Mouse (Mus musculus): ENCODE measurements around the gene Erc2. TPM values are rescaled to one million over a fixed set of nuclear protein-coding genes. Genes with fewer than 3 reads are reported as not detected.
A peak's percentile ranks its signal among the peaks of the same experiment; 100 is the strongest.

Erc2 gene
- polyA plus RNA-seq, 1 experiment from 2014 or later, result 13.7 TPM

DNA sequence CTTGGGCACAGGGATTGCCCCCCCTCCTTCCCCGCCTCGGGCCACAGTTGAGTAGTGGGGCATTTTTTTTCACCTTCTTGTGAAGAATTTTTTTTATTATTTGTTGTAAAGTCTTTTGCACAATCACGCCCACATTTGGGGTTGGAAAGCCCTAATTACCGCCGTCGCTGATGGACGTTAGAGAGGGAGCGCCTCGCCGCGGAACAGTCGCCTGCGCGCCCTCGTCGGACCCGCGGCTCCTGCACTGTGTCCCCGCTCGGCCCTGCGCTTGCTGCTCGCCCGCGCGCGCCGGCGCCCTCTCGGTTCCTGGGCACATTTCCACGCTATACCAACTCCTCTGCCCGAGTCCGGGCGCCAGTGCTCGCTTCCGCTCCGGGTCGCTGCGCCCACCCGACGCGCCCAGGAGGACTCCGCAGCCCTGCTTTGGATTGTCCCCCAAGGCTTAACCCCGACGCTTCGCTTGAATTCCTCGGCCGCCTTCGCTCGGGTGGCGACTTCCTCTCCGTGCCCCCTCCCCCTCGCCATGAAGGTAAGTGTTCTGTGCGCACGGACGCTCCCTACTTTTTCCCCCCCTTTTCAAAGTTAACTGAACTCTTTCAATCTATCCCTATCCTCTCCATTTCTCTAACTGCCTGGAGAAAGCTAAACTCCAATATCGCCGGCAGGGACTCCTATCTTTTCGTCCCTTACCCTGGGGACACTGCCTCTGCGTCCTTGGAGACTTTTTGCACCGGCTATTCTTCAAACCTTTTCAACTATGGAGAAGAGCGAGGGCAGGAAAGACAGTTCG lies 883.6 kb downstream of the Erc2 start:
- Histone ChIP-seq H3K36me3 (peaks cover 16% of the 10 kb centered on the region), H3K9ac (peak overlapping the region; percentile 100), H3K9me3 (no peaks in the 10 kb centered on the region), H3K4me2 (peak overlapping the region; percentile 87), H3K27ac (peak overlapping the region; percentile 100), H3K4me3 (peak overlapping the region; percentile 91), H3K27me3 (no peaks in the 10 kb centered on the region), H3K4me1 (peaks cover 12% of the 10 kb centered on the region)
- under 1% methylated on average over 62 of the region's 62 CpGs for WGBS
- ATAC-seq (ENCODE audit: insufficient number of reproducible peaks, insufficient read depth, low FRiP score, low TSS enrichment, low read depth), result no peak

GRCm38 (mm10) chr14:28506376-28506831 lies 884.2 kb downstream of the Erc2 start:
- H3K9me3 ChIP-seq, result no peaks in the 10 kb centered on the region
- peak overlapping the region; percentile 87 for H3K4me2 ChIP-seq
- under 1% methylated on average over 29 of the region's 29 CpGs for WGBS
- H3K4me3 ChIP-seq, result peak overlapping the region; percentile 91
- peak overlapping the region; percentile 100 for H3K27ac ChIP-seq
- no peak for ATAC-seq (ENCODE audit: insufficient number of reproducible peaks, insufficient read depth, low FRiP score, low TSS enrichment, low read depth)
- H3K4me1 ChIP-seq, result peaks cover 12% of the 10 kb centered on the region
- peaks cover 16% of the 10 kb centered on the region for H3K36me3 ChIP-seq
- no peaks in the 10 kb centered on the region for H3K27me3 ChIP-seq
- peak overlapping the region; percentile 100 for H3K9ac ChIP-seq

DNA sequence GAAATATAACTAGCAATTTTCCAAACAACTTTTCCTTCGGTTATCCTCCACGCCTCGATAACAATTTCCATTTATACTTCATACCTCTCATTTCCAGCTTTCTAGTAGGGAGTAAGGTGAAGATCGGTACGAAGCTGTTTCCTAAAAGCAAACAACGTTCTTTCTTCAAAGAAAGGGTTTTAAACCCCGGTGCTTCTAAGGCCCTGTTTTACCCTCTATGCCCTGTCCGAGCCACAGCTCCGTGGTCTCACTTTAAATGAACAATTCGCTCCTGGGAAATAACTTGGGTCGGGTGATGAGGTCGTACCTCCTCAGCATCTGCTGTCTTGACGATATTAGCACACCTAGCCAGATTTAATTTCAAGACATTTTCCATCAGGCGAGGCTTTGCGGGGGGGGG lies 884.8 kb downstream of the Erc2 start:
- no peaks in the 10 kb centered on the region for H3K27me3 ChIP-seq
- no peaks in the 10 kb centered on the region for H3K9me3 ChIP-seq
- ATAC-seq (ENCODE audit: insufficient number of reproducible peaks, insufficient read depth, low FRiP score, low TSS enrichment, low read depth), result no peak
- H3K4me3 ChIP-seq, result peak overlapping the region; percentile 91
- H3K4me1 ChIP-seq, result peaks cover 12% of the 10 kb centered on the region
- H3K4me2 ChIP-seq, result peak overlapping the region; percentile 87
- under 1% methylated on average over 15 of the region's 15 CpGs for WGBS
- peak overlapping the region; percentile 100 for H3K9ac ChIP-seq
- peak overlapping the region; percentile 100 for H3K27ac ChIP-seq
- peaks cover 16% of the 10 kb centered on the region for H3K36me3 ChIP-seq

DNA sequence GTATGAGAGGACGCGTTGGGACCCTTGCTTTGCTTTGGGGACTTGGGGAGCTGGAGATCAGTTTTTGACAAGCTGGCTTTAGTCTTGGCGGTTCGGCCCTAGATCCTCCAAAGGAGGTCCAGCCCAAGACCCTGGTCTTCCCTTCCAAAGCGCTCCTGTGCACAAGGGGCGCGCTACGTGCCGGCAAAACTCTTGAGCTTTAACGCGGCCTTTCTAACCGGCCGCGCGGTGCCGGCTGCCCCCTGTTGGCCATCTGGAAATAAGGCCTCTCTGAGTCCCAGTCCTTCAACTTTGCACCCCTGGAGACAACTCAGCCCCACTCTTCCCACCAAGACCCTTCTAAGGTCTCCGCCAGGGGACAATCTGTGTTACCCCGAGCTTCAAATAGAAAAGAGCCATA lies 885.2 kb downstream of the Erc2 start:
- Histone ChIP-seq H3K4me2 (peak overlapping the region; percentile 87), H3K4me1 (peaks cover 12% of the 10 kb centered on the region), H3K4me3 (peak overlapping the region; percentile 91), H3K27ac (peak overlapping the region; percentile 100), H3K9me3 (no peaks in the 10 kb centered on the region), H3K27me3 (no peaks in the 10 kb centered on the region), H3K36me3 (peaks cover 16% of the 10 kb centered on the region), H3K9ac (peak overlapping the region; percentile 100)
- WGBS, result under 1% methylated on average over 18 of the region's 18 CpGs
- no peak for ATAC-seq (ENCODE audit: insufficient number of reproducible peaks, insufficient read depth, low FRiP score, low TSS enrichment, low read depth)

DNA sequence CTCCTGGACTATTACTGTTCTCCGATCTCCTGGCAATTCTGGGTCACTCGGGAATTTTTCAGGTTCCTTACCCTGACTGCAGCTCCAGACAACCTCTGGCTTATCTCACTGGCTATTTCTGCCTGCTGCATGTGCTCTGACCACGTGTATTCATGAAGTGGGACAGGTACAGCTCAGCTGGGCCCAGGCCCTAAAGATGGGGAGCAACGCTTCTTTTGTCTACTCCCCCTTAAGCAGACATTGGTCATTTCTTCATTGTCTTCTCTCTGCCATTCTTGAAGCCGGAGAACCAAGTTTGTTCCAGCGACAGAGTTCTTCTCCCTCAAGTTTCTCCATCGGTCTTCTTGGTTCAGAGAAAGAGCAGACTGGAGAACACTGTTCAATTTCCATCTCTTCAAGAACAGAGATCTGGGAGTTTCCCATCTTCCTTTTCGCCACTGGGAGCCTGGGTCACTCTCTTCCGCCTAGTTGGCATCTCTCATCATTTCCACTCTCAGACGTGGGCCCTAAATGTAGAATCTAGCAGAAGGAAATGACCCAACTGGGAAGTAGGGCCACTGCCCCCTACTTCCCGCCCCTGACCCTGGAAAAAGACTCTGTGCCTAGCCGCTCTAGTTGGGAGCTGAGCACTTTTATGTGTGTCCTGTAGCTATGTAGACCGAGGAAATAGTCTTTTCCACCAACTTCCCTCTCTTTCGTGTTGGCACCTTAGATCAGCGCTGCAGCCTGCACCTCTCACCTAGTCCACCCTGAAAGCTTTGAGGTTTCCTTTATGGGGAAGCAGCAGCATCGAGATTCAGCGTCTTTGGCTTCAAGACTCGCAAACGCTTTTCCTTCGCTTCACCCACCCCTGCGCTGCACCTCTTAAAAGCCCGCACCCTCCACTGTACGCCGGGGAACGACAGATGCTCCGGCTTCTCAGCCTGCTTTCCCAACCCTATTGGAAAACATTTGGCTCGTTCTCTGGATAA lies 886.3 kb downstream of the Erc2 start:
- Histone ChIP-seq H3K27me3 (no peaks in the 10 kb centered on the region), H3K9me3 (no peaks in the 10 kb centered on the region), H3K36me3 (peaks cover 25% of the 10 kb centered on the region), H3K4me2 (peak overlapping the region; percentile 87), H3K4me3 (peak overlapping the region; percentile 91), H3K27ac (peak overlapping the region; percentile 100), H3K9ac (peak overlapping the region; percentile 100), H3K4me1 (peaks cover 14% of the 10 kb centered on the region)
- ATAC-seq (ENCODE audit: insufficient number of reproducible peaks, insufficient read depth, low FRiP score, low TSS enrichment, low read depth), result no peak
- WGBS, result 6% methylated on average over 27 of the region's 27 CpGs

DNA sequence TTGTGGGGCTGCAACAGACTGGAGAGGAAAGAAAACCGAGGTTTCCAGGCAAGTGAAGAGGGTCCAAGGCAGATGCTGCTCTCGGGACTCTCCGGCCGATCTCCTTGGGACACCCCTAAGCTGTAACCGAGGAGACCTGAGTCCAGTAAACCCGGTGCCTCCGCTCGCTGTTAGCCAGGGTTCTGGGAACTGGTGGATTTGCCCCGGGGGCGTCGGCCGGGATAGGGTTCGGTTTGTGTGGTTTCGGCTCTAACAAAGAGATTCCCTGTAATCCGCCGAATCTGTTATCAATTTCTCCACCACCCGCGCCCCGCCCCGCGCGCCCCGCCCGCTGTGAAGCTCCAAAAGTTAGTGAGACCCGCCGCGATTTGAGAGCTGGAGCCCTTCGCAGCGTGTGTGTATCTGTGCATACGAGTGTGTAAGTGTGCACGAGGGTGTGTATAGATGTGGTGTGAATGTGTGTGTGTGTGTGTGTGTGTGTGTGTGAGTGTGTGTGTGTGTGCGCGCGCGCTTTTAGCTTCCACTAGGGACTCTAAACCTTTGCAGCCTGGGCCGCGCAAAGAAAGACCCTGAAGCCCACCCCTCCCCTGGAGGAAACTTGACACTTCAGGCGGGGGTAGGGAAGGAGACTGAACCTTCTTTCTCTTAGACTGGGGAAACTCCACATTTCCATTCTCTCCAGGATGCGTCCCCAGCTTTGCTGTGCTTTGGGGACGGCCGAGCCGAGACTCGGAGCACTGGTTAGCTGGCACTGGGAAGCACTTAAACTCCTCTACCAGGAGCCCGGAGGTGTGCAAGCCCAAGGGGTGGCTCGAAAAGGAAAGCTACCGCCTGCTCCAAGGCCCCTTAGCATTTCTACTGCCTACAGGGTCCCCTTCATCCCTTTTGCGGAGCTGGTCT lies 887.5 kb downstream of the Erc2 start:
- Histone ChIP-seq H3K4me1 (peaks cover 12% of the 10 kb centered on the region), H3K27ac (peak overlapping the region; percentile 100), H3K36me3 (peaks cover 31% of the 10 kb centered on the region), H3K27me3 (no peaks in the 10 kb centered on the region), H3K4me3 (peak overlapping the region; percentile 91), H3K4me2 (peak overlapping the region; percentile 87), H3K9me3 (no peaks in the 10 kb centered on the region), H3K9ac (peak overlapping the region; percentile 100)
- under 1% methylated on average over 47 of the region's 47 CpGs for WGBS
- ATAC-seq (ENCODE audit: insufficient number of reproducible peaks, insufficient read depth, low FRiP score, low TSS enrichment, low read depth), result peak; percentile 61

DNA sequence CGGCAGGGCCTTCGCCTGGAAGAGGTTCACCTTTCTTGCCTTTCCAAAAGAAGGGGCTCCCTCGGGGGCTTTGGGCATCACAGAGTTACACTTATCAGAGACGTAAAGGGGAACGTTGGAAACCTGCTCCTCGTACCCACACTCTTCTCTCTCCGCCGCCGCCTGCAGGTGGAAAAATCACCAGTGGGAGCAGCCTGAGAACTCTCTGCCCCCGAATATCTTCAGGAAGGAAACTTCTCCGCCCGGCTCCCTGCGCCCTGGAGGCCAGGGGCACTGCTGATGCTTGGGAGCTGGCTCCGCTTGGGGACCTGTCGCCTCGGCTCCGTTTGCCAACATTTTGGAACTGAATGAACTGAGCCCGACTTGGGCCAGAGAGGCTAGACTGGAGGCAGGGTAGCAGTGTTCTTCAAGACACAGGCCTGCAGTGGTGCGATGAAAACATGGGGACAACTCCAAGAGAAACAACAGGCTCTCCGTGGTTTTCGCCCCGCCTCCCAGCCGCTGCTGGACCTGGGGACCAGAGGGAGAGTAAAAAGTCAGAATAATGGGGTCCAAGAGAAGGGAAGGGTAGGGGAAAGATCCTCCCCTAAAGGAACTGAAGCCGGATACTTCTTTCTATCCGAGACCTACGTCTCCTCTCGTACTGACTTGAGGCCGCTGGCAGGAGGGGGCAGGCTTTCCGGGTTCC lies 888.3 kb downstream of the Erc2 start:
- Histone ChIP-seq H3K27me3 (no peaks in the 10 kb centered on the region), H3K9ac (peak overlapping the region; percentile 100), H3K4me1 (peaks cover 20% of the 10 kb centered on the region), H3K9me3 (no peaks in the 10 kb centered on the region), H3K4me3 (peak overlapping the region; percentile 91), H3K36me3 (peaks cover 39% of the 10 kb centered on the region), H3K4me2 (peak overlapping the region; percentile 87), H3K27ac (peak overlapping the region; percentile 100)
- 1% methylated on average over 29 of the region's 29 CpGs for WGBS
- no peak for ATAC-seq (ENCODE audit: insufficient number of reproducible peaks, insufficient read depth, low FRiP score, low TSS enrichment, low read depth)

GRCm38 (mm10) chr14:28511029-28511651 lies 888.9 kb downstream of the Erc2 start:
- Histone ChIP-seq H3K27ac (peak overlapping the region; percentile 100), H3K4me2 (peak overlapping the region; percentile 87), H3K27me3 (no peaks in the 10 kb centered on the region), H3K4me1 (peaks cover 26% of the 10 kb centered on the region), H3K4me3 (peak overlapping the region; percentile 91), H3K36me3 (peaks cover 46% of the 10 kb centered on the region), H3K9me3 (no peaks in the 10 kb centered on the region), H3K9ac (peak overlapping the region; percentile 100)
- under 1% methylated on average over 40 of the region's 41 CpGs for WGBS
- ATAC-seq (ENCODE audit: insufficient number of reproducible peaks, insufficient read depth, low FRiP score, low TSS enrichment, low read depth), result 0 out of 2 replicates have a peak, but pooled peaks have one; percentile 1

GRCm38 (mm10) chr14:28512805-28513590 lies 890.8 kb downstream of the Erc2 start:
- peak overlapping the region; percentile 91 for H3K4me3 ChIP-seq
- WGBS, result 55% methylated on average over 5 of the region's 5 CpGs
- no peaks in the 10 kb centered on the region for H3K27me3 ChIP-seq
- H3K4me2 ChIP-seq, result peak overlapping the region; percentile 87
- H3K4me1 ChIP-seq, result peaks cover 43% of the 10 kb centered on the region
- peak overlapping the region; percentile 100 for H3K9ac ChIP-seq
- H3K27ac ChIP-seq, result peak overlapping the region; percentile 100
- H3K9me3 ChIP-seq, result no peaks in the 10 kb centered on the region
- no peak for ATAC-seq (ENCODE audit: insufficient number of reproducible peaks, insufficient read depth, low FRiP score, low TSS enrichment, low read depth)
- peaks cover 64% of the 10 kb centered on the region for H3K36me3 ChIP-seq

All from embryonic facial prominence, embryonic 13.5 days (tissue).